Mouse (Mus musculus) heart, embryonic 16.5 days (tissue): Measurements from ENCODE around the gene Oard1. TPM values are rescaled to one million over a fixed set of nuclear protein-coding genes. Genes with fewer than 3 reads are reported as not detected.
A peak's percentile ranks its signal among the peaks of the same experiment; 100 is the strongest.

Experiments
- ATAC-seq: fragments of 200-750 bp; cut with Nextera tagmentation; replicated peaks from 2 replicates; pipeline ENCODE4 v1.8.0; 2017; ENCODE audit warnings: moderate number of reproducible peaks; ENCODE audit not compliant: insufficient read depth, low FRiP score; ENCODE audit errors: extremely low read depth
- H3K27ac ChIP-seq: fragments of 300-500 bp; sonication (generic); 2 replicates; pipeline ENCODE4 v1.5.1; 2014; ENCODE audit warnings: mild to moderate bottlenecking, low read length, control low read depth, moderate library complexity
- H3K27me3 ChIP-seq: fragments of 300-500 bp; sonication (generic); 2 replicates; pipeline ENCODE4 v1.6.1; 2014; ENCODE audit warnings: low read length, mixed read lengths; ENCODE audit not compliant: control insufficient read depth, insufficient read depth
- H3K36me3 ChIP-seq: fragments of 300-500 bp; sonication (generic); 2 replicates; pipeline ENCODE4 v1.6.1; 2014; ENCODE audit not compliant: control insufficient read depth, insufficient read depth
- H3K4me1 ChIP-seq: fragments of 300-500 bp; sonication (generic); 2 replicates; pipeline ENCODE4 v1.6.1; 2014; ENCODE audit warnings: low read length, mixed read lengths; ENCODE audit not compliant: control insufficient read depth, insufficient read depth
- H3K4me2 ChIP-seq: fragments of 300-500 bp; sonication (generic); 2 replicates; pipeline ENCODE4 v1.6.1; 2014; ENCODE audit warnings: low read depth, mild to moderate bottlenecking, control low read depth, low read length
- H3K4me3 ChIP-seq: fragments of 300-500 bp; sonication (generic); 2 replicates; pipeline ENCODE4 v1.5.1; 2014; ENCODE audit warnings: mild to moderate bottlenecking, control low read depth, low read length
- H3K9ac ChIP-seq: fragments of 300-500 bp; sonication (generic); 2 replicates; pipeline ENCODE4 v1.6.1; 2014; ENCODE audit warnings: low read length, control low read depth
- H3K9me3 ChIP-seq: fragments of 300-500 bp; sonication (generic); replicated peaks from 2 replicates; pipeline ENCODE4 v1.6.1; 2016; ENCODE audit warnings: low read length; ENCODE audit not compliant: control insufficient read depth
- WGBS: fragments of 180-500 bp; shearing (Covaris S2); extraction: QIAGEN DNeasy Blood & Tissue Kit; methylation state at CpG from one replicate; pipeline ENCODE4 v1.1.7; 2014; 5-methylcytosine and 5-hydroxymethylcytosine counted together
- polyA plus RNA-seq: library from polyadenylated mRNA; unstranded; fragments of >200 nt; fragmentation: Nextera tagmentation; extraction: Ambion mirVana; gene quantifications from 2 replicates; pipeline ENCODE4 v1.2.1, GENCODE M21; 2015

Oard1 gene
- polyA plus RNA-seq, 1 experiment from 2014 or later = 40.9 TPM

GRCm38 (mm10) chr17:48427852-48428530, 18.2 kb downstream of the Oard1 start:
- H3K9me3 ChIP-seq = no peaks in the 10 kb centered on the region
- peaks cover 59% of the 10 kb centered on the region for H3K4me1 ChIP-seq
- H3K4me2 ChIP-seq = peak overlapping the region; percentile 77
- H3K9ac ChIP-seq = peak overlapping the region; percentile 60
- peaks cover 3% of the 10 kb centered on the region; the same call in 1 of the 2 replicates for H3K36me3 ChIP-seq
- ATAC-seq = no peak
- H3K4me3 ChIP-seq = peak overlapping the region; percentile 24; the same call in 1 of the 2 replicates
- peak overlapping the region; percentile 76 for H3K27ac ChIP-seq
- 48% methylated on average over 11 of the region's 11 CpGs for WGBS
- no peaks in the 10 kb centered on the region for H3K27me3 ChIP-seq

- peak; percentile 46; the same call in 1 of the 2 replicates for ATAC-seq
- H3K36me3 ChIP-seq = no peaks in the 10 kb centered on the region
- H3K4me2 ChIP-seq = peak overlapping the region; percentile 77
- 8% methylated on average over 5 of the region's 5 CpGs for WGBS
- no peaks in the 10 kb centered on the region for H3K27me3 ChIP-seq
- no peaks in the 10 kb centered on the region for H3K9me3 ChIP-seq
- H3K4me3 ChIP-seq = peak overlapping the region; percentile 54
- H3K4me1 ChIP-seq = peaks cover 52% of the 10 kb centered on the region
- peak overlapping the region; percentile 98 for H3K27ac ChIP-seq
- H3K9ac ChIP-seq = peak overlapping the region; percentile 39
Measured at GRCm38 (mm10) chr17:48430394-48430793, 20.6 kb downstream of the Oard1 start.

GRCm38 (mm10) chr17:48431054-48431453, 21.2 kb downstream of the Oard1 start:
- H3K36me3 ChIP-seq = no peaks in the 10 kb centered on the region
- peak overlapping the region; percentile 54 for H3K4me3 ChIP-seq
- no peaks in the 10 kb centered on the region for H3K9me3 ChIP-seq
- no peaks in the 10 kb centered on the region for H3K27me3 ChIP-seq
- peak overlapping the region; percentile 87 for H3K9ac ChIP-seq
- H3K4me1 ChIP-seq = peaks cover 50% of the 10 kb centered on the region
- H3K27ac ChIP-seq = peak overlapping the region; percentile 98
- peak overlapping the region; percentile 77 for H3K4me2 ChIP-seq
- 38% methylated on average over 5 of the region's 5 CpGs for WGBS
- ATAC-seq = no peak

GRCm38 (mm10) chr17:48432158-48432980, 22.6 kb downstream of the Oard1 start, which contains the start of gene Apobec2:
Gene Apobec2 (minus strand): TSS chr17:48432930.
- Histone ChIP-seq H3K9ac (peak within 1 kb of the TSS; percentile 87), H3K27ac (peak within 1 kb of the TSS; percentile 98), H3K36me3 (no peaks in the 10 kb centered on the region), H3K4me2 (peak within 1 kb of the TSS; percentile 77), H3K9me3 (no peaks in the 10 kb centered on the region), H3K4me3 (peak within 1 kb of the TSS; percentile 54), H3K27me3 (no peaks in the 10 kb centered on the region), H3K4me1 (peaks cover 51% of the 10 kb centered on the region)
- ATAC-seq = peak; percentile 77
- WGBS = 24% methylated on average over 16 of the region's 16 CpGs

DNA sequence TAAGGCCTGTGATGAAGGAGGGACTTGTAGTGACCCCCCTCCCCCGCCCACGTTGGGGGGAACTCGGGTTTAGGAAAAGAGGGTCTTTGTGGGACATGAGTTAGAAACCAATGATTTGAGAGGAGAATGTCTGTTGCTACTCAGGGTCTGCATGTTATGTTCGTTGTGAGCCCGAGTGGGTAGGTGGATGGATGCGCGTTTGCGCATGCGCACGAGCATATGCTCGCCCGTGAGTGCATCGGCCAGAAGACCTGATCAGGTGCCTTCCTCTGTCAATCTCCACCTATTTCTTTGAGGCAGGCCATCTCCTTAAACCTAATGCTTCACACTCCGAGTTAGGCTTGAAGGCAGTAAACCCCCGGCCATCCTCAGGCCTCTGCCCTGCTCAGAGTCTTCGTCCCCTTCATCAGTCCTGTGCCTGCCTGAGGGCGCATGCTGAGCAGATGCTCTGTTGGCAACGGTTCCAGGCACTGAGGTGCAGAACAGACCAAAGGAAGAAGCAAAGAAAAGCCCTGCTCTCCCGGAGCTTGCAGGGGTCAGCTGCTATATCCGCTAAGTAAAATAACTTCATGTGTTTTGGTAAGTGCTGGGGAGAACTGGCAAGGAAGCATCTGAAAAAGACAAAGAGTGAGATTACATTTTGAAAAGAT, 23.3 kb downstream of the Oard1 start:
- H3K4me2 ChIP-seq = peak overlapping the region; percentile 26; the same call in 1 of the 2 replicates
- H3K36me3 ChIP-seq = no peaks in the 10 kb centered on the region
- WGBS = 65% methylated on average over 20 of the region's 20 CpGs
- H3K4me3 ChIP-seq = no peak overlapping the region
- H3K9me3 ChIP-seq = no peaks in the 10 kb centered on the region
- no peaks in the 10 kb centered on the region for H3K27me3 ChIP-seq
- peak overlapping the region; percentile 33; the same call in 1 of the 2 replicates for H3K9ac ChIP-seq
- H3K27ac ChIP-seq = peak overlapping the region; percentile 98
- ATAC-seq = no peak
- H3K4me1 ChIP-seq = peaks cover 50% of the 10 kb centered on the region

DNA sequence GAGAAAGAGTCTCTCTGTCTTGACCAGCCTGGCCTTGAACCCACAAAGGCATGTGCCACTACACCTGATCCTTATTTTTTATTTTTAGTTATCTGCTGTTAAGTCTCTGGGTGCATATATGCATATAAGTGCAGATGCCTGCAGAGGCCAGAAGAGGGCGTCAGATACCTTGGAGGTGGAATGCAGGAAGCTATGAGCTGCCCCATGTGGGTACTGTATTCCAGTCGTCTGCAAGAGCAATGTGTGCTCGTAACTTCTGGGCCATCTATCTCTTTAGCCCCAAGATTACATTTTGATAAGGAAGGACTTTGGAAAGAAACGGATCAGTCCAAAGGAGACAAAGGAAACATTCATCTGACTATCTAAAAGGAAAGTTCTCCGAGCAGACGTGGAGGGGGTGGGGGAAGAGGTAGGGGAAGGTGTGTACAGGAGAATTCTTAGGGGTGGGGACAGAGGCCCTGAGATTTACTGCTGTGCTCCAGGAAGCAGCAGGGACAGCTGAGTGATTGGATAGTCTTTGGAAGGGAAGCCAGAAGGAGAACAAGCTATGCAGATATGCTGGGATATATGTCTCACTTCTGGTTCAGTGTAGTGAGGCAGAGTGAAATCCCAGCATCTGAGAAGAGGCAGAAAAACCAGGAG, 24.0 kb downstream of the Oard1 start:
- Histone ChIP-seq H3K9ac (no peak overlapping the region), H3K9me3 (no peaks in the 10 kb centered on the region), H3K4me2 (no peak overlapping the region), H3K4me1 (peaks cover 44% of the 10 kb centered on the region), H3K27ac (no peak overlapping the region), H3K36me3 (no peaks in the 10 kb centered on the region), H3K27me3 (no peaks in the 10 kb centered on the region), H3K4me3 (no peak overlapping the region)
- 51% methylated on average over 6 of the region's 6 CpGs for WGBS
- no peak for ATAC-seq

DNA sequence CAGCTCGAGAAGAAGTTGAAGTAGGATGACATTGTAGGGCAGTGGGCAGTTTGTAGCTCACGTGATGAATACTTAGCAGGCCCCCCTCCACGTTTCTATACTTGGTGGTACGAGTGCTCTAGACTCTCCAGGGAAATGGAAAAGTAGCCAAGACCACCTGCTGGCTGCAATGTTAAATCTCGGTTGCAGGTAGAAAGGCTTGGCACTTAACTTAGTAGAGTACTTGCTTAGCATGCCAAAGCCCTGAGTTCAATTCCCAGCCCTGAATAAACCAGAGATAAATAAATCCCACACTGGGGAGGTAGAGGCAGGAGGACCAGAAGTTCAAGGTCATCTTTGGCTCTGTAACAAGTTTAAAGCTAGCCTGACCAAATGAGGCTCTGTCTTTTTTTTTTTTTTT, 24.7 kb downstream of the Oard1 start:
- H3K27me3 ChIP-seq = no peaks in the 10 kb centered on the region
- no peak overlapping the region for H3K27ac ChIP-seq
- H3K36me3 ChIP-seq = no peaks in the 10 kb centered on the region
- WGBS = 75% methylated on average over 5 of the region's 5 CpGs
- H3K4me1 ChIP-seq = peaks cover 39% of the 10 kb centered on the region
- no peak overlapping the region for H3K4me2 ChIP-seq
- H3K4me3 ChIP-seq = no peak overlapping the region
- no peak for ATAC-seq
- no peaks in the 10 kb centered on the region for H3K9me3 ChIP-seq
- H3K9ac ChIP-seq = no peak overlapping the region

DNA sequence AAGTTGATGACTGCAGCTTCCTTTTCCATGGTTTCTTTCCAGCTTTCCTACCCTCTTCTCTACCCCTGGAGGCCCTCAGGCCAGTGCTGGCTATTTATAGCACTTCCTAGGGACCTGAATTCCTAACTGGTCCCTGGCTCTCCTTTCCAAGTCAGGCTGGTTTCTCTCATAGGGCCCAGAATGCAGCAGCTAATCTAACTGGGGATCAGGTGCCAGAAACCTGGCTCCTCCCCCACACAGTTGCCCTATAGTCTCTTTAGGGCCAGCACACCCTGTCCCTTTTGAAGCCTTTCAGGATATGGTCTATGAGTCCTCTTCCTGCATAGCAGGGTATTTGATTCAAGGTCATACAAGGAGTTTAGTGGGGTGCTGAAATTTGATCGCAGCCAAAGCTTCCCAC, 26.7 kb downstream of the Oard1 start:
- no peaks in the 10 kb centered on the region for H3K27me3 ChIP-seq
- peak overlapping the region; percentile 18; the same call in 1 of the 2 replicates for H3K4me2 ChIP-seq

More for the DNA sequence above, 26.7 kb downstream of the Oard1 start:
- H3K4me1 ChIP-seq = peaks cover 34% of the 10 kb centered on the region
- H3K4me3 ChIP-seq = no peak overlapping the region
- no peaks in the 10 kb centered on the region for H3K9me3 ChIP-seq
- H3K27ac ChIP-seq = peak overlapping the region; percentile 97
- 16% methylated on average over 1 of the region's 1 CpGs for WGBS
- H3K9ac ChIP-seq = peak overlapping the region; percentile 38; the same call in 1 of the 2 replicates
- peak; percentile 69 for ATAC-seq
- H3K36me3 ChIP-seq = no peaks in the 10 kb centered on the region
